Mouse (Mus musculus): ENCODE results near the gene Iqsec2. TPM values are rescaled to one million over a fixed set of nuclear protein-coding genes. Genes with fewer than 3 reads are reported as not detected.

Iqsec2 gene
- polyA plus RNA-seq, 1 experiment from 2014 or later: 9.5 TPM

- ATAC-seq (ENCODE audit: low FRiP score): peak; percentile 46; the same call in 1 of the 2 replicates
- 43% methylated on average over 3 of the region's 3 CpGs for WGBS
- peaks cover 87% of the 10 kb centered on the region for H3K27me3 ChIP-seq (ENCODE audit: control insufficient read depth, insufficient read depth, low read length)
- no peak overlapping the region for H3K4me2 ChIP-seq (replicated peaks)
- no peak for DNase-seq (ENCODE audit: low spot score)
- H3K9me3 ChIP-seq (ENCODE audit: control insufficient read depth, low read length): no peaks in the 10 kb centered on the region
- no peak overlapping the region for H3K4me3 ChIP-seq (replicated peaks; ENCODE audit: low read length)
- peaks cover 8% of the 10 kb centered on the region; the same call in 1 of the 2 replicates for H3K4me1 ChIP-seq (replicated peaks; ENCODE audit: control insufficient read depth, insufficient read depth, low read length)
- H3K27ac ChIP-seq: 0 out of 2 replicates have a peak overlapping the region, but pooled peaks have one; percentile 14
- no peak overlapping the region for H3K9ac ChIP-seq
- no peaks in the 10 kb centered on the region for H3K36me3 ChIP-seq (replicated peaks; ENCODE audit: control insufficient read depth, insufficient read depth)
Measured at GRCm38 (mm10) chrX:152172487-152172935, 28.4 kb downstream of the Iqsec2 start.

GRCm38 (mm10) chrX:152175284-152175683 is 31.2 kb downstream of the Iqsec2 start:
- Histone ChIP-seq H3K27ac (no peak overlapping the region), H3K4me1 (replicated peaks; ENCODE audit: control insufficient read depth, insufficient read depth, low read length) (peaks cover 8% of the 10 kb centered on the region; the same call in 1 of the 2 replicates), H3K4me2 (replicated peaks) (no peak overlapping the region), H3K4me3 (replicated peaks; ENCODE audit: low read length) (no peak overlapping the region), H3K9ac (no peak overlapping the region), H3K9me3 (ENCODE audit: control insufficient read depth, low read length) (no peaks in the 10 kb centered on the region), H3K27me3 (ENCODE audit: control insufficient read depth, insufficient read depth, low read length) (peaks cover 87% of the 10 kb centered on the region), H3K36me3 (replicated peaks; ENCODE audit: control insufficient read depth, insufficient read depth) (no peaks in the 10 kb centered on the region)
- WGBS: 25% methylated on average over 3 of the region's 3 CpGs
- peak; percentile 69 for DNase-seq (ENCODE audit: low spot score)
- peak; percentile 76 for ATAC-seq (ENCODE audit: low FRiP score)

- Histone ChIP-seq H3K4me1 (replicated peaks; ENCODE audit: control insufficient read depth, insufficient read depth, low read length) (no peaks in the 10 kb centered on the region), H3K9me3 (ENCODE audit: control insufficient read depth, low read length) (no peaks in the 10 kb centered on the region), H3K9ac (no peak overlapping the region), H3K4me2 (replicated peaks) (no peak overlapping the region), H3K27ac (no peak overlapping the region), H3K4me3 (replicated peaks; ENCODE audit: low read length) (no peak overlapping the region), H3K27me3 (ENCODE audit: control insufficient read depth, insufficient read depth, low read length) (peaks cover 87% of the 10 kb centered on the region), H3K36me3 (replicated peaks; ENCODE audit: control insufficient read depth, insufficient read depth) (no peaks in the 10 kb centered on the region)
- no peak for DNase-seq (ENCODE audit: low spot score)
- 91% methylated on average over 2 of the region's 2 CpGs for WGBS
- no peak for ATAC-seq (ENCODE audit: low FRiP score)
Measured at GRCm38 (mm10) chrX:152177897-152178296, 33.8 kb downstream of the Iqsec2 start.

GRCm38 (mm10) chrX:152178843-152179545 is 34.9 kb downstream of the Iqsec2 start:
- peak overlapping the region; percentile 21 for H3K4me2 ChIP-seq (replicated peaks)

GRCm38 (mm10) chrX:152179670-152180656 is 35.9 kb downstream of the Iqsec2 start:
- Histone ChIP-seq H3K9me3 (ENCODE audit: control insufficient read depth, low read length) (no peaks in the 10 kb centered on the region), H3K4me3 (replicated peaks; ENCODE audit: low read length) (no peak overlapping the region), H3K27me3 (ENCODE audit: control insufficient read depth, insufficient read depth, low read length) (peaks cover 80% of the 10 kb centered on the region), H3K36me3 (replicated peaks; ENCODE audit: control insufficient read depth, insufficient read depth) (no peaks in the 10 kb centered on the region), H3K4me2 (replicated peaks) (0 out of 2 replicates have a peak overlapping the region, but pooled peaks have one; percentile 21), H3K4me1 (replicated peaks; ENCODE audit: control insufficient read depth, insufficient read depth, low read length) (no peaks in the 10 kb centered on the region), H3K9ac (no peak overlapping the region), H3K27ac (no peak overlapping the region)
- DNase-seq (ENCODE audit: low spot score) (no peak), ATAC-seq (ENCODE audit: low FRiP score) (no peak)
- WGBS: 65% methylated on average over 7 of the region's 7 CpGs

More at GRCm38 (mm10) chrX:152178843-152179545, 34.9 kb downstream of the Iqsec2 start:
- no peaks in the 10 kb centered on the region for H3K9me3 ChIP-seq (ENCODE audit: control insufficient read depth, low read length)
- no peaks in the 10 kb centered on the region for H3K36me3 ChIP-seq (replicated peaks; ENCODE audit: control insufficient read depth, insufficient read depth)
- H3K4me1 ChIP-seq (replicated peaks; ENCODE audit: control insufficient read depth, insufficient read depth, low read length): no peaks in the 10 kb centered on the region
- WGBS: 56% methylated on average over 8 of the region's 8 CpGs
- DNase-seq (ENCODE audit: low spot score): no peak
- ATAC-seq (ENCODE audit: low FRiP score): 0 out of 2 replicates have a peak, but pooled peaks have one; percentile 57
- H3K9ac ChIP-seq: no peak overlapping the region
- 0 out of 2 replicates have a peak overlapping the region, but pooled peaks have one; percentile 12 for H3K4me3 ChIP-seq (replicated peaks; ENCODE audit: low read length)
- no peak overlapping the region for H3K27ac ChIP-seq
- peaks cover 86% of the 10 kb centered on the region for H3K27me3 ChIP-seq (ENCODE audit: control insufficient read depth, insufficient read depth, low read length)

GRCm38 (mm10) chrX:152187151-152187550 is 43.1 kb downstream of the Iqsec2 start:
- Histone ChIP-seq H3K36me3 (replicated peaks; ENCODE audit: control insufficient read depth, insufficient read depth) (no peaks in the 10 kb centered on the region), H3K9me3 (ENCODE audit: control insufficient read depth, low read length) (no peaks in the 10 kb centered on the region), H3K27ac (no peak overlapping the region), H3K4me2 (replicated peaks) (no peak overlapping the region), H3K27me3 (ENCODE audit: control insufficient read depth, insufficient read depth, low read length) (peaks cover 86% of the 10 kb centered on the region), H3K4me1 (replicated peaks; ENCODE audit: control insufficient read depth, insufficient read depth, low read length) (no peaks in the 10 kb centered on the region), H3K4me3 (replicated peaks; ENCODE audit: low read length) (no peak overlapping the region), H3K9ac (no peak overlapping the region)
- ATAC-seq (ENCODE audit: low FRiP score) (no peak), DNase-seq (ENCODE audit: low spot score) (no peak)

GRCm38 (mm10) chrX:152191266-152191665 is 47.2 kb downstream of the Iqsec2 start:
- Histone ChIP-seq H3K27me3 (ENCODE audit: control insufficient read depth, insufficient read depth, low read length) (peaks cover 96% of the 10 kb centered on the region), H3K9me3 (ENCODE audit: control insufficient read depth, low read length) (no peaks in the 10 kb centered on the region), H3K9ac (no peak overlapping the region), H3K36me3 (replicated peaks; ENCODE audit: control insufficient read depth, insufficient read depth) (no peaks in the 10 kb centered on the region), H3K4me3 (replicated peaks; ENCODE audit: low read length) (no peak overlapping the region), H3K4me2 (replicated peaks) (no peak overlapping the region), H3K27ac (no peak overlapping the region), H3K4me1 (replicated peaks; ENCODE audit: control insufficient read depth, insufficient read depth, low read length) (no peaks in the 10 kb centered on the region)
- no peak for ATAC-seq (ENCODE audit: low FRiP score)
- DNase-seq (ENCODE audit: low spot score): no peak
- 71% methylated on average over 1 of the region's 1 CpGs for WGBS

GRCm38 (mm10) chrX:152197814-152198648 is 54.0 kb downstream of the Iqsec2 start:
- DNase-seq (ENCODE audit: low spot score) (peak; percentile 65), ATAC-seq (ENCODE audit: low FRiP score) (peak; percentile 90)
- Histone ChIP-seq H3K9me3 (ENCODE audit: control insufficient read depth, low read length) (no peaks in the 10 kb centered on the region), H3K4me2 (replicated peaks) (peak overlapping the region; percentile 25; the same call in 1 of the 2 replicates), H3K36me3 (replicated peaks; ENCODE audit: control insufficient read depth, insufficient read depth) (no peaks in the 10 kb centered on the region), H3K4me1 (replicated peaks; ENCODE audit: control insufficient read depth, insufficient read depth, low read length) (peaks cover 31% of the 10 kb centered on the region), H3K4me3 (replicated peaks; ENCODE audit: low read length) (no peak overlapping the region), H3K9ac (no peak overlapping the region), H3K27ac (peak overlapping the region; percentile 94), H3K27me3 (ENCODE audit: control insufficient read depth, insufficient read depth, low read length) (peaks cover 87% of the 10 kb centered on the region)
- 16% methylated on average over 1 of the region's 1 CpGs for WGBS
